Mouse (Mus musculus) right cerebral cortex, postnatal 4 days (tissue): ENCODE measurements around the gene Proser3.

ENCODE experiments used
- DNase-seq: peaks from one replicate; pipeline ENCODE4 v3.0.0-alpha.2; 2022

Proser3 gene

GRCm38 (mm10) chr7:30552102-30553020 is at the start of gene Proser3, which contains the start of gene Hspb6:
Gene Proser3 (minus strand): TSS chr7:30552299.
Gene Hspb6 (plus strand): TSS chr7:30552178.
- DNase-seq: peak; percentile 95

- DNase-seq: no peak
Observed at GRCm38 (mm10) chr7:30600651-30601050, 48.6 kb upstream of the Proser3 start.

GRCm38 (mm10) chr7:30599933-30600353 is 47.8 kb upstream of the Proser3 start:
- DNase-seq: peak; percentile 88

- no peak for DNase-seq
Observed at GRCm38 (mm10) chr7:30598786-30599185, 46.7 kb upstream of the Proser3 start, which contains the start of gene Zbtb32. Gene Zbtb32 (minus strand): TSS chr7:30598909.

GRCm38 (mm10) chr7:30596811-30597210 is 44.7 kb upstream of the Proser3 start:
- no peak for DNase-seq

- DNase-seq: no peak
Observed at GRCm38 (mm10) chr7:30596093-30596492, 44.0 kb upstream of the Proser3 start.

- no peak for DNase-seq
Observed at GRCm38 (mm10) chr7:30594510-30595024, 42.5 kb upstream of the Proser3 start.

GRCm38 (mm10) chr7:30593579-30594509 is 41.7 kb upstream of the Proser3 start:
- DNase-seq: no peak

- no peak for DNase-seq
Observed at GRCm38 (mm10) chr7:30592772-30593423, 40.8 kb upstream of the Proser3 start.

- no peak for DNase-seq
Observed at GRCm38 (mm10) chr7:30591605-30591951, 39.5 kb upstream of the Proser3 start.

- DNase-seq: no peak
Observed at GRCm38 (mm10) chr7:30590927-30591604, 39.0 kb upstream of the Proser3 start.

- DNase-seq: peak; percentile 96
Observed at GRCm38 (mm10) chr7:30589435-30590301, 37.6 kb upstream of the Proser3 start.

- DNase-seq: peak; percentile 91
Observed at GRCm38 (mm10) chr7:30588676-30589434, 36.8 kb upstream of the Proser3 start, which contains the start of gene Kmt2b. Gene Kmt2b (minus strand): TSS chr7:30588726.

- peak; percentile 55 for DNase-seq
Observed at GRCm38 (mm10) chr7:30587842-30588667, 36.0 kb upstream of the Proser3 start.

GRCm38 (mm10) chr7:30586455-30587020 is 34.4 kb upstream of the Proser3 start:
- DNase-seq: no peak

- no peak for DNase-seq
Observed at GRCm38 (mm10) chr7:30585170-30585569, 33.1 kb upstream of the Proser3 start.

- no peak for DNase-seq
Observed at GRCm38 (mm10) chr7:30584339-30584738, 32.2 kb upstream of the Proser3 start.

- DNase-seq: no peak
Observed at GRCm38 (mm10) chr7:30581547-30581946, 29.4 kb upstream of the Proser3 start.

GRCm38 (mm10) chr7:30579950-30580349 is 27.9 kb upstream of the Proser3 start:
- DNase-seq: no peak
